Mouse (Mus musculus) midbrain, postnatal 0 days (tissue): ENCODE measurements around the gene Mafk. TPM values are rescaled to one million over a fixed set of nuclear protein-coding genes. Genes with fewer than 3 reads are reported as not detected.

Experiments used
- ATAC-seq: fragments of 200-750 bp; cut with Nextera tagmentation; 2 replicates; pipeline ENCODE4 v1.8.0; 2017; ENCODE audit warnings: moderate number of reproducible peaks, mild to moderate bottlenecking, moderate TSS enrichment, moderate library complexity; ENCODE audit not compliant: low FRiP score
- DNase-seq: peaks from one replicate; pipeline ENCODE4 v3.0.0-alpha.2; 2015; ENCODE audit warnings: low spot score
- H3K27ac ChIP-seq: fragments of 300-500 bp; sonication (generic); 2 replicates; pipeline ENCODE4 v1.5.1; 2014; ENCODE audit warnings: low read depth, mild to moderate bottlenecking, low read length, mixed read lengths
- H3K27me3 ChIP-seq: fragments of 300-500 bp; sonication (generic); 2 replicates; pipeline ENCODE4 v1.6.1; 2014; ENCODE audit warnings: low read length, control low read depth, mixed read lengths; ENCODE audit not compliant: insufficient read depth
- H3K36me3 ChIP-seq: fragments of 300-500 bp; sonication (generic); 2 replicates; pipeline ENCODE4 v1.6.1; 2014; ENCODE audit warnings: low read length, control low read depth, mixed read lengths; ENCODE audit not compliant: insufficient read depth
- H3K4me1 ChIP-seq: fragments of 300-500 bp; sonication (generic); 2 replicates; pipeline ENCODE4 v1.6.1; 2014; ENCODE audit warnings: mild to moderate bottlenecking, control low read depth, antibody characterized with exemption, low read length, mixed read lengths; ENCODE audit not compliant: insufficient read depth
- H3K4me2 ChIP-seq: fragments of 300-500 bp; sonication (generic); 2 replicates; pipeline ENCODE4 v1.6.1; 2014; ENCODE audit warnings: low read depth, mild to moderate bottlenecking, low read length, mixed read lengths; ENCODE audit not compliant: poor library complexity, severe bottlenecking
- H3K4me3 ChIP-seq: fragments of 300-500 bp; sonication (generic); 2 replicates; pipeline ENCODE4 v1.5.1; 2014; ENCODE audit warnings: low read depth, mild to moderate bottlenecking, low read length, moderate library complexity
- H3K9ac ChIP-seq: fragments of 300-500 bp; sonication (generic); replicated peaks from 2 replicates; pipeline ENCODE4 v1.6.1; 2014; ENCODE audit warnings: mild to moderate bottlenecking, low read length, moderate library complexity, mixed read lengths; ENCODE audit not compliant: poor library complexity, severe bottlenecking
- H3K9me3 ChIP-seq: fragments of 300-500 bp; sonication (generic); 2 replicates; pipeline ENCODE4 v1.6.1; 2016; ENCODE audit warnings: low read length, control low read depth
- CTCF ChIP-seq: IDR thresholded peaks from 2 replicates; pipeline ENCODE4 v1.5.1; 2016; ENCODE audit warnings: antibody characterized with exemption, mild to moderate bottlenecking
- WGBS: fragments of 180-500 bp; shearing (Covaris S2); extraction: QIAGEN DNeasy Blood & Tissue Kit; methylation state at CpG from one replicate; pipeline ENCODE4 v1.1.7; 2014; 5-methylcytosine and 5-hydroxymethylcytosine counted together
- polyA plus RNA-seq: library from polyadenylated mRNA; unstranded; fragments of >200 nt; fragmentation: Nextera tagmentation; extraction: Ambion mirVana; gene quantifications from 2 replicates; pipeline ENCODE4 v1.2.1, GENCODE M21; 2015
- total RNA-seq: library from RNA; depleted of rRNA; stranded (reverse); fragments of >200 nt; gene quantifications from 2 replicates; pipeline ENCODE4 v1.2.3, GENCODE M21; 2014

Mafk gene
- total and polyA plus RNA-seq, 2 experiments from 2014 or later = 8.7 to 17.8 TPM

GRCm38 (mm10) chr5:139809397-139809796 lies 18.1 kb downstream of the Mafk start:
- Histone ChIP-seq H3K4me3 (no peak overlapping the region), H3K9ac (no peak overlapping the region), H3K4me1 (no peaks in the 10 kb centered on the region), H3K36me3 (no peaks in the 10 kb centered on the region), H3K27ac (no peak overlapping the region), H3K9me3 (no peaks in the 10 kb centered on the region), H3K4me2 (no peak overlapping the region), H3K27me3 (peaks cover 6% of the 10 kb centered on the region; the same call in 1 of the 2 replicates)
- peak; percentile 53 for TF ChIP-seq CTCF
- WGBS = 64% methylated on average over 4 of the region's 4 CpGs
- ATAC-seq = no peak
- DNase-seq = no peak

GRCm38 (mm10) chr5:139811677-139812397 lies 20.5 kb downstream of the Mafk start:
- TF ChIP-seq CTCF = no peak
- 78% methylated on average over 15 of the region's 15 CpGs for WGBS

GRCm38 (mm10) chr5:139812398-139813125 lies 21.2 kb downstream of the Mafk start:
- Histone ChIP-seq H3K27ac (no peak overlapping the region), H3K9ac (no peak overlapping the region), H3K27me3 (peaks cover 6% of the 10 kb centered on the region; the same call in 1 of the 2 replicates), H3K4me1 (no peaks in the 10 kb centered on the region), H3K4me3 (no peak overlapping the region), H3K36me3 (no peaks in the 10 kb centered on the region), H3K9me3 (no peaks in the 10 kb centered on the region), H3K4me2 (no peak overlapping the region)
- DNase-seq (no peak), ATAC-seq (no peak)
- TF ChIP-seq CTCF = no peak
- WGBS = 72% methylated on average over 20 of the region's 20 CpGs

More at GRCm38 (mm10) chr5:139811677-139812397, 20.5 kb downstream of the Mafk start:
- Histone ChIP-seq H3K4me1 (no peaks in the 10 kb centered on the region), H3K27ac (no peak overlapping the region), H3K27me3 (peaks cover 6% of the 10 kb centered on the region; the same call in 1 of the 2 replicates), H3K9ac (no peak overlapping the region), H3K9me3 (no peaks in the 10 kb centered on the region), H3K4me3 (no peak overlapping the region), H3K4me2 (no peak overlapping the region), H3K36me3 (no peaks in the 10 kb centered on the region)
- no peak for ATAC-seq
- no peak for DNase-seq

- H3K27ac ChIP-seq = no peak overlapping the region
- TF ChIP-seq CTCF = no peak
- H3K36me3 ChIP-seq = no peaks in the 10 kb centered on the region
- ATAC-seq = no peak
- no peak for DNase-seq
- 58% methylated on average over 7 of the region's 10 CpGs for WGBS
- no peak overlapping the region for H3K9ac ChIP-seq
- no peaks in the 10 kb centered on the region for H3K4me1 ChIP-seq
- H3K27me3 ChIP-seq = peaks cover 6% of the 10 kb centered on the region; the same call in 1 of the 2 replicates
- H3K9me3 ChIP-seq = no peaks in the 10 kb centered on the region
- no peak overlapping the region for H3K4me2 ChIP-seq
- H3K4me3 ChIP-seq = no peak overlapping the region
Observed at GRCm38 (mm10) chr5:139813126-139813490, 21.8 kb downstream of the Mafk start.

- 7% methylated on average over 13 of the region's 13 CpGs for WGBS
- DNase-seq = no peak
- H3K27ac ChIP-seq = no peak overlapping the region
- no peaks in the 10 kb centered on the region for H3K4me1 ChIP-seq
- H3K4me3 ChIP-seq = no peak overlapping the region
- H3K9ac ChIP-seq = no peak overlapping the region
- no peaks in the 10 kb centered on the region for H3K36me3 ChIP-seq
- H3K4me2 ChIP-seq = no peak overlapping the region
- peaks cover 6% of the 10 kb centered on the region; the same call in 1 of the 2 replicates for H3K27me3 ChIP-seq
- ATAC-seq = no peak
- H3K9me3 ChIP-seq = no peaks in the 10 kb centered on the region
- no peak for TF ChIP-seq CTCF
Observed at GRCm38 (mm10) chr5:139813963-139814381, 22.7 kb downstream of the Mafk start.

GRCm38 (mm10) chr5:139815964-139816363 lies 24.7 kb downstream of the Mafk start:
- Histone ChIP-seq H3K27me3 (peaks cover 6% of the 10 kb centered on the region; the same call in 1 of the 2 replicates), H3K36me3 (no peaks in the 10 kb centered on the region; the same call in 1 of the 2 replicates), H3K4me1 (no peaks in the 10 kb centered on the region), H3K27ac (no peak overlapping the region), H3K9me3 (no peaks in the 10 kb centered on the region), H3K4me3 (no peak overlapping the region), H3K9ac (no peak overlapping the region), H3K4me2 (no peak overlapping the region)
- ATAC-seq = no peak
- DNase-seq = peak; percentile 15
- WGBS = 67% methylated on average over 6 of the region's 6 CpGs
- TF ChIP-seq CTCF = no peak
